Mouse (Mus musculus) gastrocnemius, adult 18-20 months (tissue): ENCODE data around the gene Sntb2. TPM values are rescaled to one million over a fixed set of nuclear protein-coding genes. Genes with fewer than 3 reads are reported as not detected.
"Not testable (repeated sequence)": the region's sequence is repeated elsewhere in the genome, so short reads cannot be mapped to it uniquely, and the experiment has no call there.

Experiments
- DNase-seq: peaks from one replicate; pipeline ENCODE4 v3.0.0; 2021; ENCODE audit warnings: low spot score
- total RNA-seq, 2 experiments: library from RNA; stranded (reverse); gene quantifications; 2 replicates each; pipeline ENCODE4 v1.2.3; 2021

Sntb2 gene
- total RNA-seq, 2 experiments from 2014 or later: 4.1 to 4.2 TPM

- no peak for DNase-seq
Measured at GRCm38 (mm10) chr8:107031577-107032090, 96.1 kb downstream of the Sntb2 start.

DNA sequence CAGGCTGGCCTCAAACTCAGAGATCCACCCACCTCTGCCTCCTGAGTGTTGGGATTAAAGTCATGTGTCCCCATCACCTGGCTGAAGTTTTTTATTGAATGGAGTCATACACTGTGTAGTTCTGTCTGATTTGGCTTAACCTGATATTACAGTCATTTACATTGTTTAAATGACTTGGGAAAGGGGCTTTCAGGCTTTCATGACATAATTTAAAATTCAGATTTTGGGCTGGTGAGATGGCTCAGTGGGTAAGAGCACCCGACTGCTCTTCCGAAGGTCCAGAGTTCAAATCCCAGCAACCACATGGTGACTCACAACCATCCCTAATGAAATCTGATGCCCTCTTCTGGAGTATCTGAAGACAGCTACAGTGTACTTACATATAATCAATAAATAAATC, 98.1 kb downstream of the Sntb2 start:
- not testable (repeated sequence) for DNase-seq

- DNase-seq: no peak
Measured at GRCm38 (mm10) chr8:107035641-107036040, 100.1 kb downstream of the Sntb2 start.

DNA sequence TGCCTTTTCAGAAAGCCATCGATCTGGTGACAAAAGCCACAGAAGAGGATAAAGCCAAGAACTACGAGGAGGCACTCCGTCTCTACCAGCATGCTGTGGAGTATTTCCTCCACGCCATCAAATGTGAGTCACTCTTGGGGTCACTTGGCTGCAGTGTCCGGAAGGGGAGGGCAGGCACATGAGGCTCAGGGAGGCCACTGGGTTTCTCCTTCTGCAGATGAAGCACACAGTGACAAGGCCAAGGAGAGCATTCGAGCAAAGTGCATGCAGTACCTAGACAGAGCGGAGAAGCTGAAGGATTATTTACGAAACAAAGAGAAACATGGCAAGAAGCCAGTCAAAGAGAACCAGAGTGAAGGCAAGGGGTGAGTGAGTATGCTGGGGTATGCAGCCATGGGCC, 101.1 kb downstream of the Sntb2 start:
- no peak for DNase-seq

- DNase-seq: no peak
Measured at GRCm38 (mm10) chr8:107040632-107041031, 105.1 kb downstream of the Sntb2 start.

DNA sequence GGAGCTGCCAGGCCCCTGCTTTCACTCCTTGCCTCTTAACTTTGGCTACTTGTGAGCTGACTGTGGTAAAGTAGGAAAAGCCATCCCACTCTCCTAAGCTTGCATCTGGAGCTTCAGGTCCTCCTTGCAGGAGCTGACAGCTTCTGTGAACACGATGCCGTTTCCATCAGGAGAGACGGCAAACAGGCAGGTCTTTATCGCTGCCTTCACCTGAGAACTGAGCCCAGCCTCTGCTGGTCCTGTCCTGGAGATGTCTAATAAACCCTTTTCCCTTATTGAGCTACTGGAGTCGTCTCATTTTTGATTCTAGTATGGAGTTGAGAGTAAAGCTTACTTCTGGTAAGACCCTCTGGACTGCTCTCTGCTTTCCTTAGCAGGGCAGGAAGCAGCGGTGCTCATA, 109.9 kb downstream of the Sntb2 start:
- no peak for DNase-seq

DNA sequence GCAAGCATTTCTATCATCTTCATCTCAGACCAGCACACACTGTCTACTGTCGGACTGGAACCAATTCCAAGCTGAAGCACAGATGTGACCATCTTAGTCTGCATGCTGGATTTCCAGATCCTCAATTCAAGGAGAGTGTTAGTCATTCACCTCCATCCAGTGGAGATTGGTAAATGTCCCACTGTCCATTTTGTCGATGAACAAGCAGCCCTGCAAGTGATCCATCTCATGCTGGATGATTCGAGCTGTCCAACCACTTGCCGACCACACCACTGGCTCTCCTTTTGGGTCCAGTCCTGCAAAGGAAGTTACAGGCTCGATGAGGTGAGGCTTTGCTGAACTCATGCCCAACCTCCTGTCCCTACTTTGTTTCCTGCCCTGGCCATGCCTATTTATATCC, 111.4 kb downstream of the Sntb2 start:
- DNase-seq: no peak

DNA sequence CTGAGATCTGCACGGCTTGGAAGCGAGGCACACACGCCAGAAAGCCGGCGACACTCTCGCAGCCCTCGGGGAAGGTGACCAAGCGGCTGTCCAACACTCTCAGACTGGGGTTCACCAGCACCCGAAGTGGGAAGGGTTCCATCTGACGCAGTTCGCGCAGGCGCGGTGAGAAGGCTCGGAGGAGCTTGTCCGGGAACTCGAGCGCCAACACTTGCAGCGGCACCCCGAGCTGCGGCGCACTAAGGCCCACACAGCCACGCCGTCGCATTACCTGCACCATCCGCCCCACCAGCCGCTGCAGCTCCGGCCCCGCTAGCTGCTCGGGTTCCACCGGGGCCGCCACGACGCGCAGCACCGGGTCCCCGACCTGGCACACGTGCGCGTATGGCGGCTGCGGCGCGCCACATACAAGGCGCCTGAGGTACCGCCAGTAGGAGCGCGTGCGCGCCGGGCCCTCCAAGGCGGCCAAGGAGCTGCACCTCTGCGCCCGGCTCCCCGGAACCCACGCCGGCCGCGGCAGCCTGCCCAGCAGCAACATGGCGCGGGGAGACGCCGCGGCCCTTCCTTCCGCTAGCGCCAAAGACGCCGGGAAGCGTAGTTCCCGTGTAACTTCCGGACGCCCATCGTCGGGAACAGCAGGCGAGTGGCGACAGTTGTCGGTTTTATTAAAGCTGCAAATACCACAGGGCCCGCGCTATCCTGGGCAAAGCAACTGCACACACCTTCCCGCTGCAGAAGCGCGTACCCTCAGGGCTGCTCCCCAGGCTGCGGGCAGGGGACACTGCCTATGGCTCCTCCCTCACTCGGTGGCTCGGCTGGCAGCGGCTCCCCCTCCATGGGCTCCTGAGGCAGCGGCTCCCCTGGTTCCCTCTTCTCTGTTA, 112.8 kb downstream of the Sntb2 start, which contains the start of gene Pdf:
Gene Pdf (minus strand): TSS at position 554 of the 881 bp plus-strand sequence.
- peak; percentile 75 for DNase-seq

- no peak for DNase-seq
Measured at GRCm38 (mm10) chr8:107049480-107049879, 113.9 kb downstream of the Sntb2 start.

DNA sequence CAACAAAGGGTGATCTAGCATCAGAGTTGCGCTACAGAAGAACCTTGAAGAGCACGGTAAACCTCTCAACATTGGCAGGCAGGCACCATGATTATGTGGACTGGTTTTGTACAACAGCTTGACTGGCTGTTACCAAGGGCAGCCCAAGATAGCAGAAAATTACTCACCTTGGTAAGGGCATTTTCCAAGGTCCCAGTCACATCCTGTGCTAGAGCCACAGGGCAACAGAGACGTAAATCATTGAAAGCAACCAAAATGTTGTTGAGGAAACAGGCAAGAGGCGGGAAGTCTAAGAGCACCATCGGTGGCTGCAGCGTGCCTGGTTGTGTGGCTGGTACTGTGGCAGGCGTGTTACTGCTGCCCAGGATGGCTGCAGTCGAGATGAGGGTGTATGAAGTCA, 116.5 kb downstream of the Sntb2 start:
- DNase-seq: no peak

- peak; percentile 97 for DNase-seq
Measured at GRCm38 (mm10) chr8:107056076-107056972, 120.8 kb downstream of the Sntb2 start, which contains the start of the genes Cog8 and Nip7. Cog8 (minus strand) TSS chr8:107056689. Nip7 (plus strand) TSS chr8:107056877.

DNA sequence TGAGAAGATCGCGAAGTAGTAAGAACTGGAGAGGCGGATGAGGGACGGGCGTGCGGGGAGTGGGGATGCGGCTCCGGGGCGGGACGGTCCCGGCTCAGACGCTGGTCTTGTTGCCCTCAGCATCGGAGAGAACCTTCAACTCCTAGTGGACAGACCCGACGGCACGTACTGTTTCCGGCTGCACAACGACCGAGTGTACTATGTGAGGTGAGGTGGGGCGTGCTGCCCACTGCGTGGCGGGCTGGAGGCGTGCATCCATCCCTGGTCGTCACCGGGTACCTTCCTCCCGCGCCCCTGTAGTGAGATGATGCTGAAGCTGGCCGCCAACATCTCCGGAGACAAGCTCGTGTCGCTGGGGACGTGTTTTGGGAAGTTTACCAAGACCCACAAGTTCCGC, 121.4 kb downstream of the Sntb2 start:
- DNase-seq: no peak

DNA sequence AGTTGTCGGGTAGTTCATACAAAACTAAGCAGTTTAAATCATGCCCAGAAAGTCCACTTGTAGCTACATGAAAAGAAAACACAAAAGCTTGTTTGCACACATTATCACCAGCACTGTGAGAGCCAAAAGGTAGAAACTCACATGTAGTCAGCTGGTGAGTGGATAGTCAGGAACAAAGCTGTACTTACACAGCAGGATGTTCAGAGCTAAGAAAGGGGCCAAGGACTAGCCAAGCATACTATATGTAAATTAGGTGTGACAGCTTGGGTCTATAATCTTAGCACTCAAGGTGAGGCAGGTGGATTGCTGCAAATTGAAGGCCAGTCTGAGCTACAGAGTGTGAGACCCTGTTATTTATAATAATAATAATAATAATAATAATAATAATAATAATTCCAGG, 127.1 kb downstream of the Sntb2 start:
- DNase-seq: no peak

DNA sequence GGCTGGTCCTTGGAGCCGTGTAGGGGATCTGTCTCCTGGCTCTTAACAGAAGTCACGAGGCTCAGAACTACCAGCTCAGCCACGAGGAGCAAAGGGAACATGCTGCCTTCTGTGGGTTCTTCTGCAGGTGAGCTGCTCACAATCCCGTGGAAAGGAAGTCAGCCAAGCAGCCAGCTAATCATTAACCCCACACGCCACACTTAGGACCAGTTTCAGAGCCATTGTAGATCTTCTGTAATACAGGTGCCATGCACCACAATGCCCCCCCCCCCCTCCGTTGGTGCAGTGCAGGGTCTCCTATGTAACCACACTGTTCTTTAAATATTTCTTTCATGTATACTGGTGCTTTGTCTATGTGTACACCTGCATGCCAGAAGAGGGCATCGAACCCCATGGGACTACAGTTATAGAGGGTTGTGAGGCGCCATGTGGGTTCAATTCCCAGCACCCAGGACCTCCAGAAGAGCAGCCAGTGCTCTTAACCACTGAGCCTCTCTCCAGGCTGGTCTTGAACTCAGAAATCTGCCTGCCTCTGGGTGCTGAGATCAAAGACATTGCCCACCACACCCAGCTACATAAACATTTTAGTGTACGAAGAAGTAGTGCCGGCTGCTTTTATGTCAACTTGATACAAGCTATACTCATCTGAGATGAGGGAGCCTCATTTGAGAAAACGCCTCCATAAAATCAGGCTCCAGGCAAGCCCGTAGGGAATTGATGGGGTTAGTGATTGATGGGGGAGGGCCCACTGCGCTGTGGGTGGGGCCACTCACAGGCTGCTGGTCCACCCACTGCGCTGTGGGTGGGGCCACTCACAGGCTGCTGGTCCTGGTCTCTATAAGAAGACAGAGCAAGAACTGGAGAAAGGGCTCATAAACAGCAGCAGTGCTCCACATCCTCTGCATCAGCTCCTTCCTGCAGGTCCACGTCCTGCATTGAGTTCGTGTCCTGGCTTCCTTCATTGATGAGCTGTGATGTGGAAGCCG, 130.3 kb downstream of the Sntb2 start, which contains the start of gene Tmed6:
Gene Tmed6 (minus strand): TSS at position 134 of the 986 bp plus-strand sequence.
- DNase-seq: no peak

Other genes starting within 250 kb of the Sntb2 start
- under 1 TPM; 0.37 to 0.57 TPM for gene Has3, start 65.5 kb upstream of the Sntb2 start, total RNA-seq
- gene Utp4, start 42.1 kb upstream of the Sntb2 start, total RNA-seq: 10 to 100 TPM; 20.7 to 21.8 TPM
- 10 to 100 TPM; 62.2 to 71.0 TPM for gene Vps4a, start 95.5 kb downstream of the Sntb2 start, total RNA-seq
- gene Pdf, start 112.9 kb downstream of the Sntb2 start, total RNA-seq: 10 to 100 TPM; 42.5 to 45.4 TPM
- gene Cog8, start 120.9 kb downstream of the Sntb2 start, total RNA-seq: 10 to 100 TPM; 18.0 to 18.2 TPM
- gene Nip7, start 121.1 kb downstream of the Sntb2 start, total RNA-seq: 10 to 100 TPM; 16.5 to 18.0 TPM
- gene Tmed6, start 129.9 kb downstream of the Sntb2 start, total RNA-seq: not detected
- gene Terf2, start 160.8 kb downstream of the Sntb2 start, total RNA-seq: 10 to 100 TPM; 11.5 to 13.9 TPM
- gene Cyb5b, start 214.9 kb downstream of the Sntb2 start, total RNA-seq: 10 to 100 TPM; 33.2 to 38.3 TPM